ENCODE assay signal across 14 mouse cellular contexts in the genomic region with DNA sequence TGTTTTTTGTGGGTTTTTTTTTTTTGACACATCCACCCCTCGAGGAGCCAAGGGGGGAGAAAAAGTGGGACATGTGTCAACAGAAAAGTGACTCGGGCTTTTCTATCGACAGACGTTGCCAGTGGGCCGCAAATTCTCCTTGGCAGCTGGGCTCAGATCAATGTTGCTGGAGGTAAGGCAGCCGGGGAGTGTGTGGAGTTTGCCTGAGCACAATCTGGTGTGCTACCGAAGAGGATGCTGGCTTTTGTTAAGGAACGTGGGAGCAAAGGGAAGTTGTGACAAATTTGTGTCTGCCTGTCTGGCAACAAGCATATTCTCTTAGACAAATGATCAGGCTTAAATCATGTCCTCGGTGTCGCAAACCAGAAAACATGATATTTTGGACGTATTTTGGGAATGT.
DNase-seq lines count a peak whose midpoint lies in the region; TF ChIP-seq lines count a peak whose summit lies in the region.
"Had no signal": no experiment of that assay in that cellular context is flagged by ENCODE, and none has a peak within 500 bp of the region (broad histone marks: within the 10 kb centered on the region; RNA-seq: fewer than 3 reads in every experiment).

No protein-coding gene starts in this region.

- DNase-seq in frontal cortex, postnatal 36 days (ENCODE audit: low spot score in 2 of 2): peak; percentile 13 to 24
- DNase-seq in frontal cortex, postnatal 25 days (ENCODE audit: low spot score in 2 of 2): no peak
- DNase-seq in right cerebral cortex, adult 18-20 months: peak; percentile 24
- no peak for DNase-seq in right cerebral cortex, postnatal 36 days (ENCODE audit: low spot score in 2 of 2)
- DNase-seq in layer of hippocampus, postnatal 10 days (ENCODE audit: low spot score in 2 of 2): peak; percentile 10 to 16
- peak; percentile 4 for DNase-seq in right cerebral cortex, postnatal 25 days
- no peak for DNase-seq in urinary bladder, postnatal 4 days (ENCODE audit: low spot score in 2 of 2)
- no peak for DNase-seq in cerebellum, adult 2 months
- DNase-seq: cerebellum, postnatal 36 days; heart, adult 18-20 months; heart, postnatal 4 days; thymus, postnatal 4 days had no signal

- TF ChIP-seq CTCF in cerebellum, adult 2 months (IDR thresholded peaks at IDR 0.05; ENCODE audit: borderline replicate concordance, insufficient read depth, low read depth, low read length): no peak

- TF ChIP-seq POLR2A in cerebellum, adult 2 months (IDR thresholded peaks at IDR 0.05; ENCODE audit: borderline replicate concordance, insufficient read depth, low read length): no peak

- WGBS in cerebellum, adult 2 months: 41% methylated on average over 11 of the region's 11 CpGs

- no peak overlapping the region for H3K4me3 ChIP-seq in cerebellum, adult 2 months (replicated peaks; ENCODE audit: insufficient read depth, low read depth, low read length)
- H3K4me3 ChIP-seq: embryonic facial prominence, embryonic 13.5 days; liver, embryonic 15.5 days had no signal

- no peaks in the 10 kb centered on the region for H3K27me3 ChIP-seq in cerebellum, adult 2 months (ENCODE audit: control insufficient read depth, insufficient read depth, low read length)
- H3K27me3 ChIP-seq: embryonic facial prominence, embryonic 13.5 days; liver, embryonic 15.5 days had no signal

- H3K27ac ChIP-seq in cerebellum, adult 2 months (ENCODE audit: insufficient read depth, low read length): no peak overlapping the region
- H3K27ac ChIP-seq: embryonic facial prominence, embryonic 13.5 days; liver, embryonic 15.5 days had no signal

- no peaks in the 10 kb centered on the region for H3K4me1 ChIP-seq in cerebellum, adult 2 months (ENCODE audit: control insufficient read depth, insufficient read depth, low read length)
- H3K4me1 ChIP-seq: embryonic facial prominence, embryonic 13.5 days; liver, embryonic 15.5 days had no signal

Comparison
In these comparisons a context has a peak if more than half of its experiments do, and no peak if none do; other contexts are left out.
1. DNase-seq: peak in frontal cortex, postnatal 36 days (2 of 2), right cerebral cortex, adult 18-20 months (single experiment), layer of hippocampus, postnatal 10 days (2 of 2) and right cerebral cortex, postnatal 25 days (single experiment); none in frontal cortex, postnatal 25 days (0 of 2), right cerebral cortex, postnatal 36 days (0 of 2), urinary bladder, postnatal 4 days (0 of 2) and cerebellum, adult 2 months (0 of 2).